Mouse (Mus musculus): ENCODE results near the gene Htr2a. TPM values are rescaled to one million over a fixed set of nuclear protein-coding genes. Genes with fewer than 3 reads are reported as not detected.

Gene Htr2a
- total RNA-seq, 1 experiment from 2014 or later, result 2.6 TPM

GRCm38 (mm10) chr14:74691963-74692362, 51.3 kb downstream of the Htr2a start:
- no peak for ATAC-seq (replicated peaks; ENCODE audit: low read depth, poor library complexity, severe bottlenecking)

DNA sequence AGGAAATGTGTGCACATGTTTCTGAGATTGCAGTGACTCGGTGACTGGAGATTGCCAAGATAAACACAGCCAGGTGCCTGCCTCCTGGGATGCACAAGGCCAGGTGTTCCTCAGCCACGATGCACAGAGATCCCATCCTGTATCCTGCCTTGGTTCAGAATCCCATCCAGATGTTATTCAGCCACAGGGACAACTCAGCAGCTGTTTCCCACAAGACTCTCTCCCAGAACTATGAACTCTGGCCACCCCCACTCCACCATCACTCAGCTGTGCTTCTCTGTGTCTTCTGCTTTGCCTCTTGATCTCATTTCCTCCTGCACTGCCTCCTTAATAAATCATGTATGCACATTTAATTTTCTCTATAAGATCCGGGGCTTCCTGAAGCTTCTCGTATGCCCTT, 56.1 kb downstream of the Htr2a start:
- ATAC-seq (replicated peaks; ENCODE audit: low read depth, poor library complexity, severe bottlenecking), result no peak

GRCm38 (mm10) chr14:74697432-74697831, 56.8 kb downstream of the Htr2a start:
- no peak for ATAC-seq (replicated peaks; ENCODE audit: low read depth, poor library complexity, severe bottlenecking)

DNA sequence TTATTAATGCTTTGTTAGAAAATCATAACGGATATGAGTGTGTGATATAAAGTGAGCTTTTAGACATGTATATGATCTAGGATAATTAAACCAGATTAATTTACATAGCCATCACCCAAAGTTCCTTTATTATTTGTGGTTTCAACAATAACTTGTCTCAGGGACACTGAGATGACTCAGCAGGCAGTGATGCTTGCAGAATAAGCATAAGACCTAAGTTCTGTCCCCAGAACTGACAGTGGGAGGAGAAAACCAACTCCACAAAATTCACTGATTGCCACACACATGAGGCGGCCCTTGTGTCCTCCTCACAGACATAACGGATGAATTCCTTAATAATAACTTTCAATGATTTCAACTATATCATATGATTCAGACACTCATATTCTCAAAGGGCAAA, 58.6 kb downstream of the Htr2a start:
- ATAC-seq (replicated peaks; ENCODE audit: low read depth, poor library complexity, severe bottlenecking), result peak; percentile 37

DNA sequence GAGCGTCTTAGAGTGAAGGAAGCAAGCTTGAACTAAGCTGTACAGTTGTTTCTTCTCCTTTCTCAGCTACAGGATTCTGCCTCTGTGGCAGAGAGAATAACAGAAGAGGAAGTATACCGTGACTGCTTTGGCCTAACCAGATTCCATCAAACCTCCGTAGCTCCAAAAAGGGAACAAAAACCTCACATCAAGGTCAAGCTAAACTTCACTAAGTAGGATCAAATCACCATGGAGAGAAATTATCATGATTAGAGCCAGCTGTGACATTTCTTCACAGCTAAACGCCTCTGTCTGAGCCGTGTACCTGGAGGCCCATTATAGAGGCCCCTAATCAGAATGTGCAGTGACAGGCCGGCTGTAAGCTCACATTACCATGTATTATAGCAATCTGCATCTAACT, 63.3 kb downstream of the Htr2a start:
- peak; percentile 89 for ATAC-seq (replicated peaks; ENCODE audit: low read depth, poor library complexity, severe bottlenecking)

DNA sequence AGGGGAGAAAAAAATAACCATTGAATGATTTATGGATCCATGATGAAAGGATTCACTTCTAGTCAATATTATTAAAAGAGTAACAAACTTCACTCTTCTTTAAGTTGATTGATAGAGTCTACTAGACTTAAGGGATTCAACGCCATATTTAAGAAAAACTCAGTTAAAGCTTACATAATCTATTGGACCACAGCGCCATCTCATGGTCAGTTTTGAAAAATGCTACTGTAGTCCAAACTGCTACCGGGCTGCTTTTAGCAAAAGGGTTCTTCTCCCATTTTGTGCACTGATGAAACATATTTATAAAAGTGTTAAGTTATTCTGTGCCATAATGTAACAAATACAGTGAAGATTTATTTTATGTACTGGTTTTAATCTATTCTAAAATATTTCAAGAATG, 68.4 kb downstream of the Htr2a start:
- ATAC-seq (replicated peaks; ENCODE audit: low read depth, poor library complexity, severe bottlenecking), result peak; percentile 81

DNA sequence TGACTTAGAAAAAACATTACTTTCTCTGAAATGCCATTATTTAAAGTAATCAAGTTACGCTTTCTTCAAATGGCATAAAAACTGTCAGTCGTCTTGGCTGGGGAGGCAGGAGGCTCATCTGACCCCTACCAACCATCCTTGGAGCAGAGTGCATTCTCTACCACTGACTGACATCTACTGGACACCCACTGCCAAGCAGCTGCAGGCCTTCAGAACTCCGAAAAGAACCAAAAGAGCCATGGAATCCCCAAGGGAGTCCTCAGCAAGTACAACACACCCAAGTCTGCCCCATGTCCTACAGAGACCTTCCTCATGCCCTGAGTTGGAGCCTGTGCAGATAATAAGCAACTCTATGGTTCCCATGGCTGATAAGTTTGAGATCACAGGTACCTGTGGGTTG, 82.9 kb downstream of the Htr2a start:
- no peak for ATAC-seq (replicated peaks; ENCODE audit: low read depth, poor library complexity, severe bottlenecking)

- ATAC-seq (replicated peaks; ENCODE audit: low read depth, poor library complexity, severe bottlenecking), result no peak
Observed at GRCm38 (mm10) chr14:74731221-74732078, 90.8 kb downstream of the Htr2a start.

GRCm38 (mm10) chr14:74732079-74732783, 91.6 kb downstream of the Htr2a start, which contains the start of gene Esd:
TSS of gene Esd (plus strand) at chr14:74732297.
- peak; percentile 98 for ATAC-seq (replicated peaks; ENCODE audit: low read depth, poor library complexity, severe bottlenecking)

GRCm38 (mm10) chr14:74733397-74733796, 92.8 kb downstream of the Htr2a start:
- no peak for ATAC-seq (replicated peaks; ENCODE audit: low read depth, poor library complexity, severe bottlenecking)

- ATAC-seq (replicated peaks; ENCODE audit: low read depth, poor library complexity, severe bottlenecking), result no peak
Observed at GRCm38 (mm10) chr14:74735471-74735870, 94.8 kb downstream of the Htr2a start.

DNA sequence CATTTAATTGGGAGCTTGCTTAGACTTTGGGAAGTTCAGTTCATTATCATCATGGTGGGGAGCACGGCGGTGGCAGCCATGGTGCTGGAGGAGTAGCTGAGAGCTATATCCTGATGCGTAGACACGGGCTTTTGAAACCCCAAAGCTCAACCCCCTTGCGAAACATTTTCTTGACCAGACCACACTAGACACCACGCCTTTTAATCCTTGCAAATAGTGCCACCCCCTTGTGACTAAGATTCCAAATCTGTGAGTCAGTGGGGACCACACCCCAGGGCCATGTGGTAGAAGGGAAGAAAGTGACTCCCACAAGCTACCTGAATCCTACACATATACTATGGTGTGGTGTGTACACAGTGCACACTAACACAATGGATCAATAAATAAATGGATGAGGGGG, 96.2 kb downstream of the Htr2a start:
- ATAC-seq (replicated peaks; ENCODE audit: low read depth, poor library complexity, severe bottlenecking), result no peak

Other genes with a start within 250 kb of the Htr2a start
- gene Esd, start 91.5 kb downstream of the Htr2a start, total RNA-seq (2017), result 186 and 208 TPM in 2 replicates

All from common myeloid progenitor, adult 5-6 weeks (primary cell).